Mouse (Mus musculus): ENCODE measurements at regions not wholly inside any gene's neighbourhood (a gene's known extent, or its start where the extent isn't known, plus 50 kb on each side); places are given as distances from the start of the nearest gene placed in this dataset.
"Not testable (repeated sequence)": the region's sequence is repeated elsewhere in the genome, so short reads cannot be mapped to it uniquely, and the experiment has no call there.

DNA sequence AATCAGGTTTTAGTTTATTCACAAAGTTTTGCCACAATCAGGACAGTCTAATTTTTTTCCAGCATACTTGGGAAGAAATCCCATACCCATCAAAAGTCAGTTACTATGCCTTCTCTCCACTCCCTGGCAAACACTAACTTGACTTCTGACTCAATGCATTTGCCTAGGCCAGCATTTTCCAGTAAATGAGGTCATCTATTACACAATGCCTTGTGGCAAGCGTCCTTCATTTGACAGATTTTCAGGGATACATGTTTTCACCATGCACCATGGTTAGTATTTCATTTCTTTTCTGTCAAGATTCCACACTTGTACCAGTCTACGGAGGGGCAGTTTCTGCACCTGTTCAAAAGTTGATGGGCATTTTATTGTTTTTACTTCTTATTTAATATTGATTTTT lies 88.4 kb upstream of the Slc2a12 start:
- intact Hi-C loops (cut with DNase I); DNase-seq (ENCODE audit: low spot score in 2 of 2): not testable (repeated sequence)

DNA sequence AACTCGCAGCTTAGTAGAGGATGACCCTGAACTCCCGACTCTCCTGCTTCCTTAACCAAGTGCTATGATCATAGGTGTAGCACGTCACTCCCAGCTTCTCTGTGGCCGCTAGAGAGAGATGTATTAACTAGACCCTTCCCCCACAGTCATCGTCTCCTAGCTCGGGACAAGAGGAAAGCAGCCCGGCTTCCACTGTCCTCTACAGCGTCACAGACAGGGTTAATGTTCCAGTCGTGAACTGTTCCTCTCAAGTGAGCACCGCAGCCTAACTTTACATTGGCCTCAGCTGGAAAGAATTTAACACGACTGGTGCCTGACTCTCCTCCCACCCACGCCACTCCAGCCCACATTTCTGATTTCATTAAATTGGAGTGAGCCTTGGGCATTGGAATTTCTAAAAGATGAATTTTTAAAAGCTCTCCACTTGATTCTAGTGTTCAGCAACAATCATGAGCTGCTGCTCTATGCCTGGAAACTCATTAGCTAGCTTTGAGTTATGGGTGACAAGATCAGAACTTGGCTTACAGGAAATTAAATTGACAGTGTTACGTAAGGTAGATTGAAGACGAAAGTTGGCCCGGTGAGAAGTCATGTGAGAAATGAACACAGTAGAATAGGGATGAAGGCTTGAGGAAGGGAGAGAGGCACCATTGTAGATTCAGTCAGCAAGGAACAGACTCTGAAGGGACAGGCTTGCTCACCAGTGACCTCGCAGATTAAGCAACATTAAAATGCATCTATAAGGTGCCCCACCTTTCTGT lies 75.4 kb upstream of the Slc2a12 start:
- intact Hi-C loops (cut with DNase I); DNase-seq (ENCODE audit: low spot score in 2 of 2): not testable (repeated sequence)

DNA sequence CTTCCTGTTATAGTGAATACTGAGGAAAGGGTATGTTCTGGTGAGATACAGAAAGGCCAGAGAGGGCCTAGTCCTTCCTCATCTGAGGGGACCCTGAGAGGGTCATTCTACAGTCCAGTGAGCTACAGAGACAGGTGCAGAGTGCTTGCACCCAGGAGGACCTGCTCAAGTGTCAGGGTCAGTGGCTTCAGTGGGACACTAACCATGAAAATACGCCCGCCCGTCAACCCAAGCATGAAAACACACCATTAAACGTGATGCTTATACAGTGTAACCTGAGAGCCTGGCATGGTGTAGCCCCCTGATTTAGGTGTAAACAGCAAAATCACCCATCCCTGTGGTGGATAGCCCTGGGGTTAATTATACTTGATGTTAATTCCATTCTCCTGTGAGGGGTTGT lies 70.8 kb upstream of the Slc2a12 start:
- intact Hi-C loops (cut with DNase I); DNase-seq (ENCODE audit: low spot score in 2 of 2): not testable (repeated sequence)

DNA sequence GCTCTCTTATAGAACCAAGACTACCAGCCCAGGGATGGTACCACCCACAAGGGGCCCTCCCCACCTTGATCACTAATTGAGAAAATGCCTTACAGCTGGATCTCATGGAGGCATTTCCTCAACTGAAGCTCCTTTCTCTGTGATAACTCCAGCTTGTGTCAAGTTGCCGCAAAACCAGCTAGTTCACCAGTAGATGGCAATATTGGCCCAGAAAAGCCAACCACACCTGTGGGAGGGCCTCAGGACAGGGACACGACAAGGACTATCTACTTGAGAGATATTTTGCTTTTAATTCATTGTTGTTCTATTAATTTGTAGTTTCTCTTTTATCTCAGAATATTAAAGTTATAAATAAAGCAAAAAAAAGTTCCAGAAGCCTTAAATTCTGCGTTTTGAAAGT lies 65.4 kb upstream of the Slc2a12 start:
- intact Hi-C loops (cut with DNase I): loop anchor here (2.0 kb wide), 3 partner anchors 99 to 501 kb away; no protein-coding TSS in a partner anchor
- DNase-seq (ENCODE audit: low spot score in 2 of 2): peak; percentile 31 to 54

DNA sequence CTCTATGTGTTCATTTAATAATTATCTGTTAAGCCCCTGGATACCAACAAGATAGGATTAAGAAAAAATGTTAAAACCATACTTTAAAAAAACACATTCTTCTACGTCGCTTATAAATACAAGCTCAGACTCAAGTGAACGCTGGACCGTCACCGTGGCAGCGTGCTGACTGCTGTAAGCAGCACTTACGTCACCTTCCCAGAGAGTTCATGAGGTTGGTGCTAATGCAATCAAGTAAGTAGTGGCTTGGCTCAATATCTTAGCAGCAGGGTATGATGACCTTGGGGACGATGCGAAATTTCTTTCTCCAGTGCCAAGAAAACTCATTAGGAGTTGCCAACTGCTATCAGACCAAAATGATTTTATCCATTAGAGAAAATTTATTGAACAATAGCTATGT lies 63.5 kb upstream of the Slc2a12 start:
- DNase-seq (ENCODE audit: low spot score in 2 of 2); intact Hi-C loops (cut with DNase I): not testable (repeated sequence)

DNA sequence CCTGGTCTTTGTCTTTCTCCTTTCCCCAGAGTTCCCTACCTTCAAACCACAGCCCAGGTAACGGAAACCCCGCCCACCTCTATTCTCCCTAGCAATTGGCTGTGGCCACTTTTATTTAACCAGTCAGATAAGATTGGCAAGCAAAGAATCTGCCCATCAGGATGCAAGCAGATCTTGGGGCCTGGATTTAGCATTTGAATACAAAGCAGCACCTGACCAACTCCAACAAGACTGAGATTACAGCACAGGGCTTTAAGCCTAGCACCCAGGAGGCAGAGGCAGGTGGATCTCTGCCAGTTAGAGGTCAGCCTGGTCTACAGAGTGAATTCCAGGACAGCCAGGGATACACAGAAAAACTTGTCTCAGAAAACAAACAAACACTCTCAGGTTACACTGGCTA lies 61.5 kb upstream of the Slc2a12 start:
- intact Hi-C loops (cut with DNase I); DNase-seq (ENCODE audit: low spot score in 2 of 2): not testable (repeated sequence)

DNA sequence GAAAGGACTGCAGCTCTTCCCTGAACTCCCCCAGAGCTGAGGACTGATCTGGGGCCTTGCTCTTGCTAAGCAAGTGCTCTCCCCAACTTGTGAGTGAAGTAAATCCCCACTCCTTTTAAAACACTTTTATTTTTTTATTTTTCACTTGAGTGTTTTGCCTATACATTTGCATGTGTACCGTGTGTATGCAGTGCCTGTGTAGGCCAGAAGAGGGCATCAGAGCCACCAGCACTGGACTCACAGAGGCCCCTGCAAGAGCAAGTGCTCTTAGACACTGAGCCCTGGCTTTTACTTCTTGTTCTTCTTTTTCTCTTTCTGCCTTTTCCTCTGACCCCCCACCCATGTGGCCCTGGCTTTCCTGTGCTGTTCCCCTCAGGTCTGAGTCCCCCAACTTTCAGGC lies 56.2 kb upstream of the Slc2a12 start:
- DNase-seq (ENCODE audit: low spot score in 2 of 2): not testable (repeated sequence)

DNA sequence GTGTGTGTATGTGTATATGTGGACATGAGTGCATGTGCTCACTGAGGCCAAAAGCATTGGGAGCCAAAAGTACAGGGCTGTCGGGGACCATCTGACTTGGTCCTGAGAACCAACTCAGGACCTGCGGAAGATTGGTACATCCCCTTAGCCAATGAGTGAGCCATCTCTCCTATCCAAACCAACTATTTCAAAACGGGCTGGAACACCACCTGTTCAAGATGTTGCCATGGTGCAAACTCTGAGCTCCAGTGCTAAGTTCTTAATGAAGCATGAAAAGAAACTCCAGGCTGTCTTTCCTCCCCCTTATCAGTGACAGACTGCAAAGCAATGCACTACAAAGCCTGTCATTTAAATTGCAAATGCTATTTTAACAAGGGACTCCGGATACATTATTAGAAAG lies 53.1 kb upstream of the Slc2a12 start:
- DNase-seq (ENCODE audit: low spot score in 2 of 2); intact Hi-C loops (cut with DNase I): not testable (repeated sequence)

More for the DNA sequence above, 56.2 kb upstream of the Slc2a12 start:
- intact Hi-C loops (cut with DNase I): not testable (repeated sequence)

DNA sequence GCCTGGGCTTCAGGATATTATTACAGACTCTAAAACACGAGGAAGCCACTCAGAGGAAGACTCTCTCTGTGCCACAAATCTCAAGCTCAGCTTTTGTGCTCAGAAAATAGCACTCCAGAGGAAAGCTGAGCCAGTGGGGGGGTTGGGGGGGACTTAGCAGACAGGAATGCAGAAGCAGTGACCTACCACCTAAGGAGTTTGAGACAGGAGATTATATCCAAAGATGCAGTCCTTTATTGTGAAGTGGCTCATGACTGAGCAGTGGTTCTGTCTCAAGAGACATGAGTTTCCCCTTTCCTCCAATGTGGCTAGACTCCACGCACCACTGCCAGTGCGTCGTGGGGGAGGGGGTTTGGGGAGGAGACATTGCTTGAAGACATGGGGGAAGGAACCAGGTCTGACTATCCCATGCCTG lies 52.6 kb upstream of the Slc2a12 start:
- DNase-seq (ENCODE audit: low spot score in 2 of 2): not testable (repeated sequence)

DNA sequence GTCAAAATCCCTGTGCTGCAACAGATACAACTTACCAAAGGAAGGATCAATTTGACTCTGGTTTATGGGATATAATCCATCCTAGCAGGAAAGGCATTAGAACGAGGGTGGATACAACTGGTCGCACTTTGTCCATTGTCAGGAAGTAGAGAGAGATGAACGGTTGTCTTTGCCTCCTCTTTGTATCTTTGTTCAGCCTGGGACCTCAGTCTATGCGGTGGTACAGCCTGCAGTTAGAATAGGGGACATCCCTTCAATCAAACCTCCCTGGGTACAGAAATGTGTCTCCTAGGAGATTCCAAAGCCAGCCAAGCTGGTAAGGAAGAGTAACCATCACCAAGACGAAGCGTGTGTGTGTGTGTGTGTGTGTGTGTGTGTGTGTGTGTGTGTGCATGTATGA lies 52.1 kb upstream of the Slc2a12 start:
- intact Hi-C loops (cut with DNase I); DNase-seq (ENCODE audit: low spot score in 2 of 2): not testable (repeated sequence)

More for the DNA sequence above, 52.6 kb upstream of the Slc2a12 start:
- intact Hi-C loops (cut with DNase I): not testable (repeated sequence)
